Mouse (Mus musculus) thymus, postnatal 4 days (tissue): ENCODE data around the gene Wapl.

Source experiments
- DNase-seq: peaks from one replicate; pipeline ENCODE4 v3.0.0; 2021

The Wapl gene

DNA sequence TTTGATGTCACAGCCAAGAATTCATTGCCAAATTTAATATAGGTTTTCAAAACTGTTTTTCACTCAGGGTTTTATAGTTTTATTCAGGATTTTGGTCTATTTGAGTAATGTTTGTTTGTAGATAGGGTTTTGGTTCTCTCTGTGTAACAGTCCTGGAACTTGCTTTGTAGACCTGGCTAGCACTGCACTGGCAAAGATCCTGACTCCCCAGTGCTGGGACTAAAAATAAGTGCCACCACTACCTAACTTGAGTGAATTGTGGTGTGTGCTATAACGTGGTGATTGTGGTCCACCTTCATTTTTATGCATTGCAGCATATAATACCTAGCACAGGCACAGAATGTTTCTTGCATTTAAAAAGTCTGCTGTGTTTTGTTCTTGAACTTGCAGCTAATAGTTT is 23.6 kb downstream of the Wapl start:
- DNase-seq: no peak

- no peak for DNase-seq
Measured at GRCm38 (mm10) chr14:34710209-34710608, 36.5 kb downstream of the Wapl start.

DNA sequence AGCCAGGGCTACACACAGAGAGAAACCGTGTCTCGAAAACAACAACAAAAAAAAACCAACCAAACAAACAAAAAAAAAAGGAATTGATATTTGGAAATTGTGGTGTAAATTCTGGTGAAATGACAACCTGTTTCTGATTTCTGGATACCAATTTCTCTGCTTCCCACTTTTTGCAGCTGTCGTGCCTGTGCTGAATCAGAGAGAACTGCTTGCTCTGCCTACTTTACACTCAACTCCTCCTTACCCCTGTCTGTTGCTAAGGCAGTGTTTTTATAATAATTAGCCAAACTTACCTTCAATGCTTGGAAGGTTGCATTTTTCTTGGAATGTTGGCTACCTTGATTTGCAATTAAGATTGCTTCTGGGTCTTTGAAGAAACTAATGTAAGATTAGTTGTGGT is 38.3 kb downstream of the Wapl start:
- no peak for DNase-seq

DNA sequence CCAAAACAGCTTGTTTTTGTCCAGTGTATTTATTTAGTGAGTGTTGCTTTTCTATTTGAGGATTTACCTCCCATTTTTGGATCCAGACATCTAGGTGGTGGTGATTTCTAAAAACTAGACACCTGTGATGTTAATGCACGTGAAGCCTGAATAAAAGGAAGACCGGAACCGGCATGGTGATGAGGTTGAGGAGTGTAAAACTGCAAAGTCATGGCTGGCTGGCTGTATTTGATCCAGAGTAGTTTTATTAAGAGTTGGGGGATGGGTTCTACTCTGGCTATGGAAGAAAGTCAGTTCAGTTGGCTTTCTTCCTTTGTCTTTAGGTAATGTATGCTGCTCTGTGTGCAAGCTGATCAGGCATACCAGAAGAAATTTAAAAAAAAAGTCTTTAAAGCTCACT is 39.1 kb downstream of the Wapl start:
- no peak for DNase-seq

DNA sequence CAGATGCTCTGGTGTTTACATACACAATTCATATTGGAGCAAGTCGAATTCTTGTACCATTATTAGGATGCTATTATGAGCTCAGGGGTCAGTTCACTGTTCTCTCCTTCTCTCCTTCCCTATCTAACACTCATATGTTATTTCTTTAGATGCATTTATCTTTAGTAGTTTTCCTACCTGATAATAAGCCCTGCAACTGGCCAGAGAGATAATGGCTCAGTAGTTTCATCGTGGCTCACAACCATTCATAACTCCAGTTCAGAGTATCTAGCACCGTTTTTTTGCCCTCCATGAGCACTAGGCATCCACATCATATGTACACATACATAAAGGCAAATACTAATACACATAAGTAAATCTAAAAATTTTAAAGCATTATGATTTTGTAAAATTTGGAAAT is 44.4 kb downstream of the Wapl start:
- no peak for DNase-seq

DNA sequence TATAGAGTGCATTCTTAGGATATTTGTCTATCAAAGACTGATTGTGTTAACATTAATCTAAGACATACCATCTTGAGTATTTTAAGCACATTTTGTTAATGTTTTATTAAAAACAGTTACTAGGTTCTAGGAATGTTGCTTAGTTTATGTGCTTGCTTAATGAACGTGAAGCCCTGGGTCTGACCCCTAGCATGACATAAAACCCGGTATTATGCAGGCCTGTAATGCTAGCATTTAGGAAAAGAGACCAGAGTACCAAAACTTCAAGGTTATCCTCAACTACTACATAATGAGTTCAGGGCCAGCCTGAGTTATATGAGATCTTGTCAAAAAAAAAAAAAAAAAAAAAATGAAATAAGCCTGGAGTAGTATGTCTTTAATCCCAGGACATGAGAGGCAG is 54.0 kb downstream of the Wapl start:
- DNase-seq: no peak

DNA sequence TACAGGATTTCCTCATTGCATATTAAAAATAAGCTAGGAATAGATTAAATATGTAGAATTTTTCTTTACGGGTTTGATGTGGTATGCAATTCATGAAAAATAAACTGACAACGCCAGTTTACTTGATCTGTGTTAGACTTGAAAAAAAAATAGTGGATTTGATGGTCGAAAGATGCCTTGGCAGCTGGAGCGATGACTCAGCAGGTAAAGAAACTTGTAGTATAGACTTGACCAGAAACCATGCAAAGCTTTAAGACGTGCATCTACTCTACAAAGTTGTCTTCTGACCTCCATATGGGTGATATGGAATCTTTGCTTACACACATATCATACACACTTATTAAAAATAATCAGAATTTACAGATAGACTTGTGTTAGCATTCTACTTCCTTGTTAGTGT is 61.7 kb downstream of the Wapl start:
- no peak for DNase-seq

DNA sequence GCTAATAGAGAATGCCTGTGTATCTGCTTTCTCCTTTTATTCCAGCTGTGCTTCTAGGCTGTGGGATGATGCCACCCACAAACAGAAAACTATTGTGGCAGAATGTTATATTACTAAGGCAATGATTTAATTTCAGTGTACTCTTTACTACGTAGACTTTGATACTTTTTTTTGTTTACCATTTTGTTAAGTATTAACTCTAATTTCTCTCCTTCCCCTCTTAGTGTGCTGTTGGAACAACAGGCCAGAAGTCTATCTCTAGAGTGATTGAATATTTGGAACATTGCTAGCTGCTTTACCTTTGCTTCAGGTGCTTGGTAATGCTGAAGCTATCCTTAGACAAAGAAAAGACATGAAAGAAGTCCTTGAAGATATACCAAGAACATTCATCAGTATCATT is 71.7 kb downstream of the Wapl start:
- DNase-seq: no peak

DNA sequence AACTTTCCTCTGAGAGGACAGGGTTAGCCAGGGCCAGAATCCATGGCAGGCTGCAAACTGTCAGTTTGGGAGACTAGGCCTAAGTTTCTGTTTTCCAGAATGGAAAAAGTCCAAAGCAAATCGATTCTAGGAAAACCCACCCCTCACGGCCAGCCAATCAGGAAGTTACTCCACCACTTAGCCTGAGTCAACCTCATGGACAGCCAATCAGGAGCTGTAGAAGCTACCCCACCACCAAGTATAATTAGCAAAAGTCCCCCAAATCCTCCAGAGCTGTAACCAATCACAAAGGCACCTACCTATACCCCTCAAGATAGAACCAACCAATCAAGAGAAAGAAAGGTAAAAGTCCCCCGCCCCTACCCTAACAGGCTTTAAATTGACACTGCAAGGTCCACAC is 82.0 kb downstream of the Wapl start:
- no peak for DNase-seq

- no peak for DNase-seq
Measured at GRCm38 (mm10) chr14:34759938-34760337, 86.2 kb downstream of the Wapl start.

DNA sequence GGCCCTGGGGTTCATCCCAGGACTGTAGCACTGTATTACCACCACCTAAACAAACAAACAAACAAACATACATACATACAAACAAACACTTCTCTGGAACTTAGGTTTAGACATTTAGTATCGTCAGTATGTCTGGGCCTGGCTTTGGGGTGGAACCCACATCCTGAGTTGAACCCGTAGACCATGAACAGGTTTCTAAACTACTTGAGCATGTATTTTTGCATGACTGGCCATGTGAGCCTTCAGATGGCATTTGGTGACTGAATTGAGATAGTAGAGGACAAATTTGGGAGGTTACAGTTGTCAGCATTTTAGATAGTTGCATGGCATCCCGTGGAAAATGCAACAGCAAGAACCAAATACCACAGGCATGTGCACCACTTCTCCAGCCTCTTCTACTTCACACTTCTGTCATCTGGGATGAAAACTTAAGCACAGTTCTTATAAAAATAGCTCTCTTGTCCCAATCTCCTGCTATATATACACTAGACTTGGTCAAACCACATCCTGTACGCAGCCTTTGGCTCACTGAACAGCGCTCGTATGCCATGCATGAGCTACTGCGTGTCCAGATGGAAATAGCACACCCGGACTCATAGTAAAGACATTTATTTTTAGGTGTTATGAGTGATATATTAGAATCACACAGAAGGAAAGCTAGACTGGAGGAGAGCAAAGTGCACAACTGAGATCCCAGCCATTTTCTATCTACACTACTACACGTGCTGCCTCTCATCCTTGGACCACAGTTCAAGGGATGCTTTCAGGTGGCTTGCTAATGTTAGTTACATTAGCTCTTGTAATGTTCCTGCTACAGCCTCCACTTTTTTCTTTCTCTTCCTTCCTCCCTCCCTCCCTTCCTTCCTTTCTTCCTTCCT is 87.6 kb downstream of the Wapl start:
- DNase-seq: no peak

DNA sequence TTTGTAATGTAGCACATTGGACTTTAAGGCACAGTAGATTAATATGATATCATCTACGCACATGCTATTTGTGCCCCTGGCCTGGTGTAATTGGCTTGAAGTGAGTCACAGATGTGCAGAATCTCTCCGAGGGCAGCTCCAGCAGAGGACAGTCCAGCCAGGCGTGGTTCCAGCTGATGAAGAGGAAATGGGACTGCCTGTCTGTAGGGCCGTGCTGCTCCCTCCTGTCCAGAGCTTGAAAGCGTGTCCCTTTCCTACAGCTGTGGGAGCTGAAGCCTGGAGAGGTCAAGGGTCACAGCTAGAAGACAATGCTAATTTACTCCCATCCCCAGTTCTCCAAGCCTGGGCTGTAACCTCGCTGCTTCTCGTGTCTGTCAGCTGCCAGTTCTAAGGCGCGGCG is 89.0 kb downstream of the Wapl start:
- no peak for DNase-seq

DNA sequence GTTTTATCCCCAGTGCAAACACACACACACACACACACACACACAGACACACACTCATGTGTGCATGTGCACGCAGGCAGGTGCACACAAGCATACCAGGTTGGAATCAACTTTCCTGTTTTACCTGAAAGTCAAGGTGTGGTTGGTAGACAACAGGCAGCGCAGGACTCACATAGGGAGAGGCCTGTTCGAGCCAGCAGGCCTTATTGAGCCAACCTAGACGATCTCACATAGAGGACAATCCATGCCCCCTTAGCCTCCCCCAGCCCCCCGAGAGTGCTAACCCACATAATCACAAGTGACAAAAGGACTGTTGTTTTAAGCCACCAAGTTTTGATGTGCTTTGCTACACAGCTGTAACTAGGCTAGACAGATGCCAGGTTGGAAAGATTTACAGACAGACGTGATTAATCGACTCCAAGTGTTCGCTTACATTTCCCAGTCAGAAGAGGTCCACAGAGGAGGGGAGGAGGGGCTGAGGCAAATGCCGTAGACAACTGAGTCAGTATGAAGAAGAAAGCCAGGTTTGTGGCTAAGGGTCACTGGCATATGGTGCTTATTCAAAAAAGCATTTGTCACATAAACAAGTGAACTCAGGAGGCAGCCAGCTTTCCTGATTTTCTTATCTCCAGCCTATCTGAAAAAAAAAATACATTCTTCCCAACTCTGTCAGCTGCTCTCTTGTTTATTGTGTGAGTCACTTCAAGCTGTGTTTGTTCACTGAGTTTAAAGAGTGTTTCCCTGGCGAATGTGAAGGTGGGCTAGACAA is 90.2 kb downstream of the Wapl start:
- DNase-seq: no peak

GRCm38 (mm10) chr14:34764908-34765307 is 91.2 kb downstream of the Wapl start:
- no peak for DNase-seq

- DNase-seq: no peak
Measured at GRCm38 (mm10) chr14:34765380-34765779, 91.7 kb downstream of the Wapl start.

DNA sequence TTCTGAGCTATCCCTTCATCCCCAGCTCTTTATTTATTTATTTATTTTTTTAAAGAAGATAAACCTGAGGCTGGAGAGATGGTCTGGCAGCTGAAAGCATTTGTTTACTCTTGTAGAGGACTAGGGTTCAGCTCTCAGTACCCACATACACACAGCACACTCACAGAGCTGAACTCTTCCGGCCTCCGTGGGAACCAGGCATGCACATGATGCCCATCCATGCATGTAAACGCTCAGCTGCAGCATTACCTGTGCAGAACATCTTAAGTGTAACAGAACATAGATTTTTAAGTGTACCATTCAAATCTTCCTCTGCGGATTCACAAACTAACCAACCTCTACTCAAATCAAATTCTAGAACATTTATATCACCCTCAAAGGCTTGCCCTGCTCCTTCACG is 92.5 kb downstream of the Wapl start:
- no peak for DNase-seq

GRCm38 (mm10) chr14:34768373-34768772 is 94.6 kb downstream of the Wapl start:
- peak; percentile 77 for DNase-seq

DNA sequence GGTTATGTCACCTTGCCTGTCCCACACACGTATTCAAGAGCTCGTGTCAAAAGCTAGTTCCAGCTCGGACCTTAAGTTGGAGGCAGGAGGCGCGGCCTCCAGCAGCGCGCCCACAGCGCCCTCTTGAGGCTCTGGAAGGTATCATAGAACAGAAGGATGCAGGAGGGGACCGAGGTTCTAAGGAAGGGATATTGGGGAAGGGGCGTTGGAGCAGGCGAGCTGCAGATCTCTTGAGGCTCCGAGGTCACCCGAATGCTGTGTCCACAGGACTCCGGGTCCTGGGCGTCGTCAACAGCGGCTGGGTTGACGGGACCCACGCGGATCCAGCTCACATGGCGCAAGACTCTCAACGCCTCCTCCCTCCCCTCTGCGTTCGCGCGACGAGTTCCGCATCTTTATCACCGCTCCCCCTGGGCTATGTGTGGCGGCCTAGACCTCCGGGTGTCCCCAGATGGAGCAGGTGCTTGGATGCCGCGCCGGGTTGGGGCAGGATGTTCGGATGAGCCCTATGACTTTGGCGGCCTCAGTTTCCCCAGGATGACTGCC is 95.4 kb downstream of the Wapl start:
- peak; percentile 87 for DNase-seq

DNA sequence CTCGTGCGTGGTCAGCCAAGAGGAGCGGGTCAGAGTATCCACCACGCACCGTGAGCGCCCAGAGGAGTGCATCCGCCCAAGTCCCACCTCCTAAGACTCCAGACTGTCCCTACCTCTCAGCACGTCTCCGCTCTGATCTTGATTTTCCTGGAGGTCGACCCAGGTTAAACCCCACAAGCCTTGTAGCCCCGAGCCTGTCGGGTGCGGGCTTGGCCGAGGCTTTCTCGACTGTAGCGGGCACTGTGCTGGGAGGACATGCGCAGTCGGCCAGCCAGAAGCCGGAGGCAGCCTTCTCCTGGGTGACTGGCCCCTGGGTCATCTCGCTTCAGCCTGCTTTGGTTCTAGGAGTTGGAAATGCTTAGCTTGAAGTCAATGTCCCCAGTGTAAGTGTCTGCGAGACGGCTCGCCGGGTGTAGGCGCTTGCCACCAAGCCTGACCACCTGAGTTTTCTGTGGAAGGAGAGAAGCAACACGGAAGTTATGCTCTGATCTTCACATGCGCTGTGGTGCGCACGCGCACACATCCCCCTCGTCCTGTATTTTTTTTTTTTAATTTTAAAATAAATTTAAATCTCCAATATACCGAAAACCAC is 95.9 kb downstream of the Wapl start:
- DNase-seq: peak; percentile 52

DNA sequence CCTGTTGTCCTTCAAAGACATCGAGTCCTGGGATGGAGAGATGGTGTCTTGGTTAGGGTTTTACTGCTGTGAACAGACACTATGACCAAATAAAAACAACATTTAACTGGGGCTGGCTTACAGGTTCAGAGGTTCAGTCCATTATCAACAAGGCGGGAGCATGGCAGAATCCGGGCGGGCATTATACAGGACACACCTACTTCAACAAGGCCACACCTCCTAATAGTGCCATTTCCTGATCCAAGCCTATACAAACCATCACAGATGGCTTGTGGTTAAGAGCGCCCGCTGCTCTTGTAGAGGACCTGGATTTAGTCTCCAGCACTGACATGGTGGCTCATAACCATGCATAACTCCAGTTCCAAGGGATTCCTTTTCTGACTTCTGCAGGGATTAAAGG is 96.7 kb downstream of the Wapl start:
- no peak for DNase-seq

DNA sequence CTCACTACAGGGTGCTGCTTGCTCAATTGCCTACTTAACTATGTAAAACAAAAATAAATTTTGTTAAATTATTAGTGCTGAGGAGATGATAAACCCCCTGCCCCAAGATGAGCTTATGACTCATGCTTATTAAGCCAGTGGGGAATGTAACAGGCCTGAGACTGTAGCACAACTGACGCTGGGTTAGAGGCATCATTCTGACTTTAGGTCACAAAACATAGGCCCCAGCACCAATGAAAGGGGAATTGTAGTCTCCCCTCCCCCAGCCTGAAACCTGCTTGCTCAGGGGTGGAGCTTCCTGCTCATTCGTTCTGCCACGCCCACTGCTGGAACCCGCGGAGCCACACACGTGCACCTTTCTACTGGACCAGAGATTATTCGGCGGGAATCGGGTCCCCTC is 97.9 kb downstream of the Wapl start:
- DNase-seq: peak; percentile 36

DNA sequence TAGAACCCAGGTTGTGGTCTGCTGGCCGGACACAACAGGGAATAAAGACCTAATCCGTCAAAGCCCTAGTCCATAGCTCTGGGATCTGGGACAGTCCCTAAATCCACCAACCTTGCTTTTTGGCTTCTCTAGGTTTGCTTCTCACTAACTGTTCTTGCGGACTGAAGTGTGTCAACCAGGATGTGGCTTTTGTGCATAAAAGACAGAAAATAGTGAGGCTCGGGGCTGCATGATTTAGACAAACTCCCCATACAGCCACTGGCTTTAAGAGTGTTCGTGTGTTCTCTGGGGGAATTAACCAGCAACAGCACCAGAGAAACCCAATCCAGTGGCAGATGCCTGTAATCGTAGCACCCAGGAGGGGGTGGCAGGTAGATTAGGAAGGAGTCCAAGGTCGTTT is 98.4 kb downstream of the Wapl start:
- DNase-seq: no peak

DNA sequence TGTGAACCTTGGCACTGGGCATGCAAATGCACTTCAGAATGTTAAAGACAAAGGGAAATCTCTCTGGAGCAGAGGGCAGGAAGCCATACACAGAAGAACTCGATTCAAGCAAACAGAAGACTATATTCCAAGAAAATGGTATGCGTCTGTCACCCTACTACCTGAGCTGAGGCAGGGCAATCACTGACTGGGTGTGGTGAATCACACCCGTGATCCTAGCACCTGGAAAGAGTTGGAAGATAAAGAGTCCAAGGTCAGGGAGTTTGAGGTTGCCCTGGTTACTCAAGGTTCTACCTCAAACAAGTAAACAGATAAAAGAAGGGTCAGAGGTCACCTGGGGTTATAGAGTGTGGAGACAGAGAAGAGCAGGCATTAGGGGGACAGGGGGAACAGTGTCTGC is 100.0 kb downstream of the Wapl start:
- DNase-seq: no peak

GRCm38 (mm10) chr14:34774231-34774630 is 100.5 kb downstream of the Wapl start:
- DNase-seq: no peak
